Mouse (Mus musculus) erythroblast, embryonic 14.5 days (primary cell): ENCODE measurements around the gene Nlrc4.

Experiments
- GATA1 ChIP-seq: IDR thresholded peaks from 2 replicates; pipeline ENCODE4 v1.6.1; 2012; ENCODE audit warnings: low read length, inconsistent platforms, mixed read lengths
- TAL1 ChIP-seq: IDR thresholded peaks from 3 replicates; pipeline ENCODE4 v1.6.1; 2012; ENCODE audit warnings: low read length, inconsistent platforms, mixed read lengths

- TF ChIP-seq GATA1 = no peak
- TF ChIP-seq TAL1 = no peak
Measured at GRCm38 (mm10) chr17:74414671-74415070, 44.3 kb downstream of the Nlrc4 start.
